Mouse (Mus musculus) kidney, adult 2 months (tissue): ENCODE measurements at regions not wholly inside any gene's neighbourhood (a gene's known extent, or its start where the extent isn't known, plus 50 kb on each side); places are given as distances from the start of the nearest gene placed in this dataset.

Experiments
- CTCF ChIP-seq: fragments of 200-500 bp; conservative IDR thresholded peaks from 2 replicates; pipeline ENCODE4 v1.5.1; 2011; ENCODE audit warnings: low read depth, mild to moderate bottlenecking, control low read depth, low read length, moderate library complexity, mixed read lengths; ENCODE audit not compliant: insufficient read depth, insufficient read length
- POLR2A ChIP-seq: fragments of 200-500 bp; IDR thresholded peaks from one replicate; pipeline ENCODE4 v1.6.1; 2011; ENCODE audit warnings: low read depth, low read length, control low read depth

DNA sequence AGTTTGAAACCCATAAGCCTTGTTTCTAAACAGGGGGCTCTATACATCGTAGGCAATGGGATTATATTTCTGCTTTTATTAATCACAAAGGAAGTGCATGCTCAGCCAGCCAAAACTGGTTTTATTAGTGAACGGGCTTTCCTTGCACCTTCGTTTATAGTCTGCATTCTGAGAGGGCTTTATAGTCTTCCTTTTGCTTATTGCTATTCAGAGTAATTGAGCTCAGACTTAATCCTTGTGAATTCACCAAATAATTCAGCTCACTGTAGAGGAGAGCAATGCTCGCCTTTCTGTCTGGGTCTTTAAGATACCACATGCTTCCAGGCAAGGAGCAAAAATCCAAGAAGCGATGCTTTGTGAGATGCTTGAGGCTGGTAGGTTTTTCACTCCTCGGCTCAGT, 984.3 kb downstream of the Slc4a3 start:
- no peak for TF ChIP-seq POLR2A
- no peak for TF ChIP-seq CTCF
